Mouse (Mus musculus): ENCODE data around the gene Tmtc4.

GRCm38 (mm10) chr14:122869831-122870230 is 114.0 kb downstream of the Tmtc4 start:
- TF ChIP-seq CTCF (IDR thresholded peaks at IDR 0.05; ENCODE audit: control insufficient read depth, insufficient read depth, insufficient read length) (no peak), MYOD1 (IDR thresholded peaks at IDR 0.05; ENCODE audit: control insufficient read depth, insufficient read length, low read depth) (no peak)

Measured in C2C12 (cell line).